Mouse (Mus musculus): ENCODE data around the gene Pdzd2.

- no peak for TF ChIP-seq CTCF (IDR thresholded peaks at IDR 0.05)
- no peak for TF ChIP-seq EP300 (IDR thresholded peaks at IDR 0.05)
Observed at GRCm38 (mm10) chr15:12532568-12532967, 207.2 kb downstream of the Pdzd2 start.
